7 mouse cellular contexts compared by ENCODE assay signal in genomic region chr4:101354086-101354855, GRCm38 (mm10).
DNase-seq lines count a peak whose midpoint lies in the region; ATAC-seq and TF ChIP-seq lines count a peak whose summit lies in the region.

No protein-coding gene starts in this region.

- DNase-seq in MEL (ENCODE audit: low read depth, low spot score): peak; percentile 23
- DNase-seq in mesoderm, embryonic 11.5 days (ENCODE audit: low read depth, low spot score): peak; percentile 13
- no peak for DNase-seq in embryo, embryonic 11 days
- DNase-seq in natural killer cell, adult 2 months (ENCODE audit: low spot score in 2 of 2): no peak

- no peak overlapping the region for H3K9ac ChIP-seq in MEL (ENCODE audit: control insufficient read depth, low read depth, low read length, poor library complexity, severe bottlenecking)
- peak overlapping the region; percentile 77 for H3K9ac ChIP-seq in heart, embryonic 16.5 days (ENCODE audit: low read length)

- peak overlapping the region; percentile 98 for H3K4me2 ChIP-seq in heart, embryonic 16.5 days (ENCODE audit: low read depth, low read length)

- H3K9me3 ChIP-seq in MEL (replicated peaks; ENCODE audit: insufficient read depth, low read length): no peaks in the 10 kb centered on the region
- no peaks in the 10 kb centered on the region for H3K9me3 ChIP-seq in heart, embryonic 16.5 days (replicated peaks; ENCODE audit: control insufficient read depth, low read length)

- no peak for ATAC-seq in heart, embryonic 16.5 days (replicated peaks; ENCODE audit: extremely low read depth, insufficient read depth, low FRiP score)
- no peak for ATAC-seq in frontal cortex, adult (ENCODE audit: low TSS enrichment)

- no peak overlapping the region for H3K27ac ChIP-seq in MEL (ENCODE audit: control insufficient read depth, low read depth, low read length)
- H3K27ac ChIP-seq in heart, embryonic 16.5 days (ENCODE audit: low read length): peak overlapping the region; percentile 93

- peaks cover 2 to 9% of the 10 kb centered on the region in 2 experiments; a peak in 3 of 4 replicates for H3K4me1 ChIP-seq in MEL (ENCODE audit: control insufficient read depth in 1 of 2, insufficient read depth in 2 of 2, low read length in 2 of 2)
- peaks cover 14% of the 10 kb centered on the region for H3K4me1 ChIP-seq in heart, embryonic 16.5 days (ENCODE audit: control insufficient read depth, insufficient read depth, low read length)

- H3K79me3 ChIP-seq in C2C12 (ENCODE audit: low read depth): no peaks in the 10 kb centered on the region

- WGBS in heart, embryonic 16.5 days: 16% methylated on average over 7 of the region's 7 CpGs

- TF ChIP-seq CTCF in C2C12 (IDR thresholded peaks at IDR 0.05; ENCODE audit: control insufficient read depth, insufficient read depth, insufficient read length) (no peak), MEL (IDR thresholded peaks at IDR 0.05 in 2 of 3, conservative IDR thresholded peaks at IDR 0.05 in 1 of 3; ENCODE audit: control insufficient read depth in 1 of 3, insufficient read depth in 1 of 3, low read depth in 2 of 3, low read length in 3 of 3, poor library complexity in 1 of 3, severe bottlenecking in 1 of 3) (no peak)

- peaks cover 2% of the 10 kb centered on the region for H3K27me3 ChIP-seq in C2C12 (ENCODE audit: control insufficient read depth, insufficient read depth, insufficient read length)
- H3K27me3 ChIP-seq in MEL (ENCODE audit: control insufficient read depth in 1 of 2, insufficient read depth in 2 of 2, low read length in 2 of 2): no peaks in the 10 kb centered on the region
- H3K27me3 ChIP-seq in heart, embryonic 16.5 days (ENCODE audit: control insufficient read depth, insufficient read depth, low read length): no peaks in the 10 kb centered on the region

- H3K79me2 ChIP-seq in C2C12 (ENCODE audit: control insufficient read depth, insufficient read depth) (no peaks in the 10 kb centered on the region), MEL (ENCODE audit: control insufficient read depth, insufficient read depth, low read length, poor library complexity) (peaks cover 9% of the 10 kb centered on the region; the same call in 1 of the 2 replicates)

- no peak for TF ChIP-seq POLR2A in MEL (IDR thresholded peaks at IDR 0.05; ENCODE audit: control insufficient read depth in 1 of 2, insufficient read depth in 1 of 2, low read depth in 1 of 2, low read length in 2 of 2, poor library complexity in 1 of 2)

- TF ChIP-seq RAD21 in MEL (IDR thresholded peaks at IDR 0.05; ENCODE audit: low read depth, low read length): no peak

- H3K4me3 ChIP-seq in C2C12 (ENCODE audit: insufficient read depth, poor library complexity, severe bottlenecking) (no peak overlapping the region), MEL (ENCODE audit: control insufficient read depth in 1 of 2, insufficient read depth in 1 of 2, low read depth in 2 of 2, low read length in 2 of 2) (no peak overlapping the region)
- H3K4me3 ChIP-seq in heart, embryonic 16.5 days (ENCODE audit: low read length): peak overlapping the region; percentile 79

- H3ac ChIP-seq in C2C12 (ENCODE audit: control insufficient read depth, insufficient read length, low read depth): no peak overlapping the region

- no peak for TF ChIP-seq EP300 in MEL (IDR thresholded peaks at IDR 0.05; ENCODE audit: low read depth in 1 of 2, low read length in 2 of 2)

- H3K36me3 ChIP-seq in C2C12 (ENCODE audit: control insufficient read depth, insufficient read depth): no peaks in the 10 kb centered on the region
- H3K36me3 ChIP-seq in MEL (ENCODE audit: control insufficient read depth in 1 of 2, insufficient read depth in 2 of 2, low read length in 2 of 2): peaks cover 0 to 15% of the 10 kb centered on the region in 2 experiments; a peak in 2 of 4 replicates
- no peaks in the 10 kb centered on the region for H3K36me3 ChIP-seq in heart, embryonic 16.5 days (ENCODE audit: control insufficient read depth, insufficient read depth)

TF ChIP-seq in C2C12, 6 proteins besides CTCF, POLR2A, EP300 and RAD21:
- TF ChIP-seq CEBPB (IDR thresholded peaks at IDR 0.05; ENCODE audit: low read depth) (no peak), FOSL1 (IDR thresholded peaks at IDR 0.05; ENCODE audit: insufficient read depth, low read length, poor library complexity, severe bottlenecking) (no peak), USF1 (IDR thresholded peaks at IDR 0.05; ENCODE audit: low read depth) (no peak), MYOD1 (IDR thresholded peaks at IDR 0.05; ENCODE audit: control insufficient read depth, insufficient read length, low read depth) (peak; percentile 48), MYOG (IDR thresholded peaks at IDR 0.05; ENCODE audit: control insufficient read depth, extremely low read depth, insufficient read length) (no peak)

TF ChIP-seq in MEL, 35 proteins besides CTCF, POLR2A, EP300 and RAD21:
- TF ChIP-seq ZNF384 (IDR thresholded peaks at IDR 0.05; ENCODE audit: low read depth, low read length): no peak
- TF ChIP-seq POLR2AphosphoS2 (IDR thresholded peaks at IDR 0.05; ENCODE audit: low read length): no peak
- no peak for TF ChIP-seq POLR2AphosphoS5 (IDR thresholded peaks at IDR 0.05; ENCODE audit: borderline replicate concordance, low read depth, low read length)
- no peak for TF ChIP-seq MEF2A (IDR thresholded peaks at IDR 0.05; ENCODE audit: extremely low read depth, insufficient replicate concordance, low read depth, low read length, poor library complexity, severe bottlenecking)
- no peak for TF ChIP-seq SMC3 (IDR thresholded peaks at IDR 0.05; ENCODE audit: low read depth, low read length)
- no peak for TF ChIP-seq SIN3A (IDR thresholded peaks at IDR 0.05; ENCODE audit: low read length)
- no peak for TF ChIP-seq NRF1 (IDR thresholded peaks at IDR 0.05; ENCODE audit: insufficient read depth, low read depth, low read length, poor library complexity, severe bottlenecking)
- no peak for TF ChIP-seq MAFK (IDR thresholded peaks at IDR 0.05; ENCODE audit: borderline replicate concordance, low read depth, low read length)
- TF ChIP-seq TBP (IDR thresholded peaks at IDR 0.05; ENCODE audit: low read depth, low read length): no peak
- no peak for TF ChIP-seq ZC3H11A (IDR thresholded peaks at IDR 0.05; ENCODE audit: low read depth, low read length)
- no peak for TF ChIP-seq GABPA (IDR thresholded peaks at IDR 0.05; ENCODE audit: low read depth, low read length)
- TF ChIP-seq ZKSCAN1 (IDR thresholded peaks at IDR 0.05; ENCODE audit: low read depth, low read length): no peak
- no peak for TF ChIP-seq MAZ (IDR thresholded peaks at IDR 0.05; ENCODE audit: low read depth, low read length)
- TF ChIP-seq MXI1 (IDR thresholded peaks at IDR 0.05; ENCODE audit: low read depth, low read length): no peak
- TF ChIP-seq MYC (IDR thresholded peaks at IDR 0.05; ENCODE audit: low read depth, low read length): no peak
- no peak for TF ChIP-seq KAT2A (conservative IDR thresholded peaks at IDR 0.05; ENCODE audit: low read depth, low read length)
- no peak for TF ChIP-seq USF2 (IDR thresholded peaks at IDR 0.05; ENCODE audit: borderline replicate concordance in 1 of 2, insufficient read depth in 1 of 2, low read depth in 1 of 2, low read length in 2 of 2)
- TF ChIP-seq ETS1 (IDR thresholded peaks at IDR 0.05; ENCODE audit: low read depth, low read length): no peak
- no peak for TF ChIP-seq MYB (IDR thresholded peaks at IDR 0.05; ENCODE audit: low read depth, low read length)
TF ChIP-seq in MEL: peak in this region for 0.

Comparison
In these comparisons a context has a peak if more than half of its experiments do, and no peak if none do; other contexts are left out.
1. DNase-seq: peak in MEL (single experiment) and mesoderm, embryonic 11.5 days (single experiment); none in embryo, embryonic 11 days (single experiment) and natural killer cell, adult 2 months (0 of 2).